Mouse (Mus musculus): ENCODE data around the gene Tmc1. TPM values are rescaled to one million over a fixed set of nuclear protein-coding genes. Genes with fewer than 3 reads are reported as not detected.

Tmc1 gene
- total RNA-seq, 2 experiments from 2014 or later: 0.11 TPM; not detected in 1

- ATAC-seq (replicated peaks; ENCODE audit: low FRiP score, low TSS enrichment, poor library complexity, severe bottlenecking): no peak
Observed at GRCm38 (mm10) chr19:20836055-20836845, 117.8 kb downstream of the Tmc1 start.

GRCm38 (mm10) chr19:20834895-20835294 is 119.1 kb downstream of the Tmc1 start:
- ATAC-seq (replicated peaks; ENCODE audit: low FRiP score, low TSS enrichment, poor library complexity, severe bottlenecking): no peak

- no peak for ATAC-seq (replicated peaks; ENCODE audit: low FRiP score, low TSS enrichment, poor library complexity, severe bottlenecking)
Observed at GRCm38 (mm10) chr19:20799460-20799859, 154.5 kb downstream of the Tmc1 start.

GRCm38 (mm10) chr19:20797558-20798101 is 156.4 kb downstream of the Tmc1 start:
- peak; percentile 61; the same call in 1 of the 2 replicates for ATAC-seq (replicated peaks; ENCODE audit: low FRiP score, low TSS enrichment, poor library complexity, severe bottlenecking)

- ATAC-seq (replicated peaks; ENCODE audit: low FRiP score, low TSS enrichment, poor library complexity, severe bottlenecking): no peak
Observed at GRCm38 (mm10) chr19:20796001-20796400, 158.0 kb downstream of the Tmc1 start.

GRCm38 (mm10) chr19:20794999-20795398 is 159.0 kb downstream of the Tmc1 start:
- no peak for ATAC-seq (replicated peaks; ENCODE audit: low FRiP score, low TSS enrichment, poor library complexity, severe bottlenecking)

- no peak for ATAC-seq (replicated peaks; ENCODE audit: low FRiP score, low TSS enrichment, poor library complexity, severe bottlenecking)
Observed at GRCm38 (mm10) chr19:20792811-20793210, 161.2 kb downstream of the Tmc1 start.

- no peak for ATAC-seq (replicated peaks; ENCODE audit: low FRiP score, low TSS enrichment, poor library complexity, severe bottlenecking)
Observed at GRCm38 (mm10) chr19:20787289-20787688, 166.7 kb downstream of the Tmc1 start.

GRCm38 (mm10) chr19:20775681-20776080 is 178.3 kb downstream of the Tmc1 start:
- no peak for ATAC-seq (replicated peaks; ENCODE audit: low FRiP score, low TSS enrichment, poor library complexity, severe bottlenecking)

GRCm38 (mm10) chr19:20773941-20774340 is 180.1 kb downstream of the Tmc1 start:
- no peak for ATAC-seq (replicated peaks; ENCODE audit: low FRiP score, low TSS enrichment, poor library complexity, severe bottlenecking)

GRCm38 (mm10) chr19:20764214-20764613 is 189.8 kb downstream of the Tmc1 start:
- 0 out of 2 replicates have a peak, but pooled peaks have one; percentile 46 for ATAC-seq (replicated peaks; ENCODE audit: low FRiP score, low TSS enrichment, poor library complexity, severe bottlenecking)

GRCm38 (mm10) chr19:20761675-20762426 is 192.2 kb downstream of the Tmc1 start:
- peak; percentile 98 for ATAC-seq (replicated peaks; ENCODE audit: low FRiP score, low TSS enrichment, poor library complexity, severe bottlenecking)

- ATAC-seq (replicated peaks; ENCODE audit: low FRiP score, low TSS enrichment, poor library complexity, severe bottlenecking): peak; percentile 58
Observed at GRCm38 (mm10) chr19:20761119-20761518, 192.9 kb downstream of the Tmc1 start.

- ATAC-seq (replicated peaks; ENCODE audit: low FRiP score, low TSS enrichment, poor library complexity, severe bottlenecking): no peak
Observed at GRCm38 (mm10) chr19:20744630-20745029, 209.4 kb downstream of the Tmc1 start.

Other genes starting within 250 kb of the Tmc1 start
- 35.7 and 41.4 TPM in 2 replicates for gene Aldh1a7, start 226.6 kb downstream of the Tmc1 start, total RNA-seq (2014; fragmentation: Nextera tagmentation)
- 48.1 and 52.1 TPM in 2 replicates for gene Aldh1a7, start 226.6 kb downstream of the Tmc1 start, total RNA-seq (2017)

Measured in megakaryocyte-erythroid progenitor cell, adult 5-6 weeks (primary cell).